Mouse (Mus musculus): ENCODE data around the gene Mylk.

GRCm38 (mm10) chr16:34902294-34902680 lies 157.3 kb downstream of the Mylk start:
- TF ChIP-seq POLR2A (IDR thresholded peaks at IDR 0.05; ENCODE audit: insufficient read depth, low read depth, low read length) (no peak), CTCF (IDR thresholded peaks at IDR 0.05; ENCODE audit: insufficient read depth, low read depth, low read length) (peak; percentile 73)
